Mouse (Mus musculus): ENCODE measurements around the gene Tnr.

DNA sequence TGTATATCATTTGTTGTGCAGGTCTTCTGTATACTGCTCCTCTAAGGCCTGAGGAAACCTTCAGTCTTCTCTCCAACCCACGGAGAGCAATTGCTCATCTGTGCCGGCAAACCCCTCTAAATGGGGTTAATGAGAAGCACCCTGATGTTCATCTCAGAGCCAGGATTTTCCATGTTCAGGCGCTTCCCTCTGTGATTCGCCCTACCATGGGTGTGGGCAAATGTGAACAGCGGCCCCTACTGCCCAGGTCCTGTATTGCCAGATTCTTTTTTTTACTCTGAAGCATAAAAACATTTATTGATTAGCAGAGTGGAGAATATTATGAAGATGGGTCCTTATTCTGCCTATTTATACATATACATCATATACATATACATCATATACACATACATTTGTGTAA is 260.3 kb downstream of the Tnr start:
- TF ChIP-seq CTCF (IDR thresholded peaks at IDR 0.05; ENCODE audit: extremely low read depth, insufficient read depth, insufficient read length, insufficient replicate concordance) (peak; percentile 10; the same call in 1 of the 2 replicates), POLR2A (IDR thresholded peaks at IDR 0.05; ENCODE audit: low read depth, low read length) (no peak)
